Mouse (Mus musculus) myocyte (in vitro differentiated cells): ENCODE data around the gene Col4a3bp. TPM values are rescaled to one million over a fixed set of nuclear protein-coding genes. Genes with fewer than 3 reads are reported as not detected.
A peak's percentile ranks its signal among the peaks of the same experiment; 100 is the strongest.

Experiments
- H3K27me3 ChIP-seq: one replicate; pipeline ENCODE4 v1.6.1; 2011; ENCODE audit not compliant: control insufficient read depth, insufficient read depth, insufficient read length
- H3K36me3 ChIP-seq: one replicate; pipeline ENCODE4 v1.6.1; 2011; ENCODE audit not compliant: control insufficient read depth, insufficient read depth
- H3K4me2 ChIP-seq: one replicate; pipeline ENCODE4 v1.6.1; 2011; ENCODE audit warnings: low read depth, control low read depth
- H3K4me3 ChIP-seq: one replicate; pipeline ENCODE4 v1.5.1; 2011; ENCODE audit warnings: mild to moderate bottlenecking, control low read depth, moderate library complexity
- H3K79me2 ChIP-seq: one replicate; pipeline ENCODE4 v1.6.1; 2011; ENCODE audit not compliant: control insufficient read depth, insufficient read depth
- H3ac ChIP-seq: one replicate; pipeline ENCODE4 v1.6.1; 2011; ENCODE audit not compliant: control insufficient read depth, insufficient read length
- CEBPB ChIP-seq: IDR thresholded peaks from 2 replicates; pipeline ENCODE4 v1.6.1; 2011; ENCODE audit warnings: mild to moderate bottlenecking, moderate library complexity; ENCODE audit not compliant: poor library complexity, insufficient read depth, severe bottlenecking
- E2F4 ChIP-seq: IDR thresholded peaks from one replicate; pipeline ENCODE4 v1.6.1; 2011; ENCODE audit warnings: mild to moderate bottlenecking, control low read depth, moderate library complexity; ENCODE audit not compliant: insufficient read depth
- MAX ChIP-seq: IDR thresholded peaks from one replicate; pipeline ENCODE4 v1.6.1; 2011; ENCODE audit warnings: low read depth, mild to moderate bottlenecking, control low read depth
- MYOD1 ChIP-seq, 3 experiments: IDR thresholded peaks; one replicate each; pipeline ENCODE4 v1.6.1; 2011; ENCODE audit warnings: control low read depth in 2 of 3, low read depth in 2 of 3, mild to moderate bottlenecking in 2 of 3, moderate library complexity in 1 of 3; ENCODE audit not compliant: insufficient read length in 2 of 3, control insufficient read depth in 1 of 3
- MYOG ChIP-seq, 3 experiments: IDR thresholded peaks; one replicate each; pipeline ENCODE4 v1.6.1; 2011; ENCODE audit warnings: control low read depth in 2 of 3, low read depth in 2 of 3, mild to moderate bottlenecking in 2 of 3; ENCODE audit not compliant: insufficient read length in 2 of 3, control insufficient read depth in 1 of 3, insufficient read depth in 1 of 3
- POLR2A ChIP-seq: IDR thresholded peaks from one replicate; pipeline ENCODE4 v1.6.1; 2011; ENCODE audit warnings: low read depth, mild to moderate bottlenecking, control low read depth, moderate library complexity; ENCODE audit not compliant: insufficient read length
- POLR2AphosphoS2 ChIP-seq: IDR thresholded peaks from one replicate; pipeline ENCODE4 v1.6.1; 2011; ENCODE audit warnings: low read depth, control low read depth; ENCODE audit not compliant: insufficient read length
- REST ChIP-seq: IDR thresholded peaks from one replicate; pipeline ENCODE4 v1.6.1; 2011; ENCODE audit warnings: mild to moderate bottlenecking, control low read depth, moderate library complexity; ENCODE audit not compliant: insufficient read depth, insufficient read length
- SRF ChIP-seq: IDR thresholded peaks from one replicate; pipeline ENCODE4 v1.6.1; 2011; ENCODE audit warnings: low read depth; ENCODE audit not compliant: control insufficient read depth, insufficient read length
- TCF12 ChIP-seq: IDR thresholded peaks from one replicate; pipeline ENCODE4 v1.6.1; 2011; ENCODE audit warnings: mild to moderate bottlenecking, control low read depth; ENCODE audit not compliant: poor library complexity, insufficient read depth, severe bottlenecking
- TCF3 ChIP-seq: IDR thresholded peaks from one replicate; pipeline ENCODE4 v1.6.1; 2011; ENCODE audit warnings: low read depth, control low read depth; ENCODE audit not compliant: insufficient read length
- USF1 ChIP-seq: IDR thresholded peaks from one replicate; pipeline ENCODE4 v1.6.1; 2011; ENCODE audit warnings: low read depth, mild to moderate bottlenecking, control low read depth, moderate library complexity
- polyA plus RNA-seq: library from polyadenylated mRNA; unstranded; fragments of >200 nt; fragmentation: generic; extraction: Trizol; gene quantifications from one replicate; pipeline ENCODE4 v1.2.1, GENCODE M21; 2012; ENCODE audit warnings: missing spikeins

The Col4a3bp gene
- polyA plus RNA-seq, 1 experiment: 18.3 TPM

DNA sequence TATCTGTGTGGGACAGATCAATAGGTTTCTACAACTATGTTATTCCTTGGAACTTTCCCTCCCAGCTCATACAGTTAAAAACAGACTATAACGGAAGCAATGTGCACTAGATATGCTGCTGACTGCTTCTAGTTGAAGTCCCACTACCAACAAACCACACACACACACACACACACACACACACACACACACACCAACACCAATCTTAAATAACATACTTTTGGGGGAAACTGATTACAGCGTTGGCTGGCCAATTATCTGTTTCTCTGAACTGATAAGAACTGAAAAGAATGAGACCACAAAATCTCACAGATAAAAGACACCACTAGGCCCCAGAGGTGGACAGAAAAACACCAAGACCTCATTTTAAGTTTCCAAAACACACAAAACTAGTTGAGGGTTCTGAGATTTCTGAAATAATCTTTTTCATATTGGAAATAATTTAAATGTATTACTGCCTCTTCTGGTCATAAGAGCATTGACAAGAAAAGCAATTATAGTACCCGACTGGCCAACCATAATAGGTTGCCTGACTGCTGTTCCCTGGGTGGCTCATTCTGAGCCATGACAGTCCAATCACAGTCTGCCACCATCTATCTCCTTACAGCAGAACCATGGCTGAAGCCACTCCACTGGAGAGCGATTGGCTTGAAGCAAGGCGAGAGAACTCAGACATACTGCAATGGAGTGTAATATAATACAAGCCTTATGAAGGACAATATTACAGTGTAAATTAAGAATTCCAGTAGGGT lies 5.4 kb upstream of the Col4a3bp start:
- peak overlapping the region; percentile 21 for H3K4me2 ChIP-seq

DNA sequence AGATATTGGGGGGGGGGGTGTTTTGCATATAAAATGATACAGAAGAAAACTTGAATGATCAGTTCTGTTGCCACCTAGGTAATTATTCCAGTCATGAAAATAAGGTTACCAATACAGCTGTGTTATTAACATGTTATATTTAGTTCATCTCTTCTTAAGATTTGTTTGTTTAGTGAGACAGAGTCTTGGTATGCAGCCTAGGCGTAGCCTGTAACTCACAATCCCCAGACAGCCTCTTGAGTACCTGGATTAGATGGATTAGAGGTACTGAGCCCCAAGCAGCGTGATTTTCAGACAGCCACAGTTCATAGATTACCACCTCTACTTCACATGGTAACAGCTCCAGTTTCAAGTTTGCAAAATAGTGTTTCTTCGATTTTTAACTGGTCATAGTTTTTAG lies 4.3 kb upstream of the Col4a3bp start:
- no peak for TF ChIP-seq CEBPB
- no peak for TF ChIP-seq POLR2AphosphoS2
- no peak for TF ChIP-seq REST
- TF ChIP-seq SRF: no peak
- H3ac ChIP-seq: no peak overlapping the region

More for the DNA sequence above, 5.4 kb upstream of the Col4a3bp start:
- H3K27me3 ChIP-seq: no peaks in the 10 kb centered on the region
- peaks cover 88% of the 10 kb centered on the region for H3K79me2 ChIP-seq
- H3K4me3 ChIP-seq: no peak overlapping the region
- no peak for TF ChIP-seq USF1
- no peak for TF ChIP-seq POLR2AphosphoS2
- no peak for TF ChIP-seq REST
- no peak for TF ChIP-seq TCF3
- TF ChIP-seq MYOG (IDR thresholded peaks at IDR 0.05; ENCODE audit: control insufficient read depth in 1 of 3, insufficient read depth in 1 of 3, insufficient read length in 2 of 3, low read depth in 2 of 3): no peak
- TF ChIP-seq CEBPB: no peak
- TF ChIP-seq SRF: no peak
- no peak for TF ChIP-seq E2F4
- no peak for TF ChIP-seq MYOD1 (IDR thresholded peaks at IDR 0.05; ENCODE audit: control insufficient read depth in 1 of 3, insufficient read length in 2 of 3, low read depth in 2 of 3)
- no peak for TF ChIP-seq MAX
- no peak for TF ChIP-seq TCF12
- TF ChIP-seq POLR2A: no peak
- no peak overlapping the region for H3ac ChIP-seq
- no peaks in the 10 kb centered on the region for H3K36me3 ChIP-seq

DNA sequence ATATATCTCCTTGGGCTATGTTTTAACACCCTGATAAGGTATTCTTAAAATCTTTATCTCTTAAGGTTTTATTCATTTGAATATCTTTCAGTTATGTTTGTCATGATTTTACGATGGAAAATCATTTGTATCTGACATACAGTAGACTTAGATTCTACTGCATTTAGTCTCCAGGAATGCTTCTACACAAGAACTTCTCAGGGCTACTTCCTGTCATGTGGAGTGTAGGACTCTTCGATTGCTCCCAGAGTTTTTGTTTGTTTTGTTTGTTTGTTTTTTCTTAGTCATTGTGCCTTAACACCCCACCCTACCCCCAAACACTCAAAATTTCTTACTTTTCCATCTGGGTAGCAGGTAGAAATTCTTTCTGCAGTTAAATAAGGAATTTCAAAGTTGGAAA lies 1.0 kb upstream of the Col4a3bp start:
- no peak for TF ChIP-seq POLR2A
- no peak for TF ChIP-seq MAX
- no peak for TF ChIP-seq TCF12
- peak; percentile 10 for TF ChIP-seq USF1
- Histone ChIP-seq H3K36me3 (no peaks in the 10 kb centered on the region), H3K4me2 (peak overlapping the region; percentile 92), H3K4me3 (peak overlapping the region; percentile 82), H3K79me2 (peaks cover 91% of the 10 kb centered on the region), H3ac (no peak overlapping the region), H3K27me3 (no peaks in the 10 kb centered on the region)

More for the DNA sequence above, 4.3 kb upstream of the Col4a3bp start:
- peaks cover 82% of the 10 kb centered on the region for H3K79me2 ChIP-seq
- H3K27me3 ChIP-seq: no peaks in the 10 kb centered on the region
- H3K4me3 ChIP-seq: no peak overlapping the region
- H3K4me2 ChIP-seq: peak overlapping the region; percentile 21
- no peaks in the 10 kb centered on the region for H3K36me3 ChIP-seq

DNA sequence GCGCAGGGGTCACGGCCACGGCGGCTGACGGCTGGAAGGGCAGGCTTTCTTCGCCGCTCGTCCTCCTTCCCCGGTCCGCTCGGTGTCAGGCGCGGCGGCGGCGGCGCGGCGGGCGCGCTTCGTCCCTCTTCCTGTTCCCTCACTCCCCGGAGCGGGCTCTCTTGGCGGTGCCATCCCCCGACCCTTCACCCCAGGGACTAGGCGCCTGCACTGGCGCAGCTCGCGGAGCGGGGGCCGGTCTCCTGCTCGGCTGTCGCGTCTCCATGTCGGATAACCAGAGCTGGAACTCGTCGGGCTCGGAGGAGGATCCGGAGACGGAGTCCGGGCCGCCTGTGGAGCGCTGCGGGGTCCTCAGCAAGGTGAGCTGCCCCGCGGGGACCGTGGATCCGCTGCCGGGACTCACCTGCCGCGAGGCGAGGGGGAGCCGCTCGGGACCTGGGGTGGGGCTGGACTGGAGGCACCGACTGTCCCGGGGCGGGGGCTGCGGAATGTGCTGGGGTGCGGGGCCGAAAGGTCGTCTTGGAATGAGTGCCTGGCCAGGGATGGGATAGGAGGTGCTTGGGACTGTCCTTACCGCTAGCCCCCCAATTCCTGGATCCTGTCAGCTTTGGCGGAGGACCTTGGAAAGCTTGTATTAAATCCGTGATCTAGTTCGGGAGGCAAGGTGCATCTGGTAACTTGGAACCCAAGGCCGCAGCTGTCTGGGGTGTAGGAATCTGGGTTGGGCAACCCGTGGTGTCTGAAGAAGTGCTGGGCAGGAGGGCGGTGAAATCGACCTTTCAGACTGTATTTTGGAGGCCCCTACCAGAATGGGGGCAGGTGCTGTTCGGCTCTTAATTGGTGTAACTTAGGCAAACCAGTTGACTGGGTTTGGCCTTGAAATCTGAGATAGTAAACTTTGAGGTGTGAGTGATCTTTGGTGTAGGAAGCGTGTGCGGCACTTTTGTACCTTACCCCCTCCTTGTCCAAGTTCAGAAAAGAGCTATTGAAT lies 778 bp downstream of the Col4a3bp start:
- Histone ChIP-seq H3K4me2 (peak overlapping the region; percentile 96), H3ac (peak overlapping the region; percentile 90), H3K36me3 (no peaks in the 10 kb centered on the region), H3K27me3 (no peaks in the 10 kb centered on the region), H3K79me2 (peaks cover 94% of the 10 kb centered on the region), H3K4me3 (peak overlapping the region; percentile 82)
- TF ChIP-seq POLR2A: peak; percentile 38
- peak in 2 of 3 experiments; percentile 34 to 52 for TF ChIP-seq MYOD1 (IDR thresholded peaks at IDR 0.05; ENCODE audit: control insufficient read depth in 1 of 3, insufficient read length in 2 of 3, low read depth in 2 of 3)
- no peak for TF ChIP-seq CEBPB
- TF ChIP-seq MYOG (IDR thresholded peaks at IDR 0.05; ENCODE audit: control insufficient read depth in 1 of 3, insufficient read depth in 1 of 3, insufficient read length in 2 of 3, low read depth in 2 of 3): peak in 2 of 3 experiments; percentile 39 to 67

DNA sequence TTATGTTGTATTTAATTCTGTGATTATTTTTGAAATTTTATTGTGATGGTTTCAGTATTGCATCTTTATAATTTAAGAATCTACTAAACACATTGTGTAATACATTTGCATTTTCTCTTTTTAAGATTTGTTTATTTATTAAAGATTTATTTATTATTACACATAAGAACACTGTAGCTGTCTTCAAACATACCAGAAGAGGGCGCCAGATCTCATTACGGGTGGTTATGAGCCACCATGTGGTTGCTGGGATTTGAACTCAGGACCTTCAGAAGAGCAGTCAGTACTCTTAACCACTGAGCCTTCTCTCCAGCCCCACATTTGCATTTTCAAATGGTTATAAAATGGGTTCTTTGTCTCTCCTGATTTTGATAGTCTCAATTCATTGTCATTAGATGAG lies 2.1 kb downstream of the Col4a3bp start:
- TF ChIP-seq TCF3 (no peak), TCF12 (no peak), POLR2A (no peak), MYOD1 (IDR thresholded peaks at IDR 0.05; ENCODE audit: control insufficient read depth in 1 of 3, insufficient read length in 2 of 3, low read depth in 2 of 3) (no peak), REST (no peak), POLR2AphosphoS2 (no peak), MYOG (IDR thresholded peaks at IDR 0.05; ENCODE audit: control insufficient read depth in 1 of 3, insufficient read depth in 1 of 3, insufficient read length in 2 of 3, low read depth in 2 of 3) (no peak), CEBPB (no peak), E2F4 (no peak), SRF (no peak), MAX (no peak), USF1 (no peak)
- no peak overlapping the region for H3K4me2 ChIP-seq
- H3K36me3 ChIP-seq: no peaks in the 10 kb centered on the region
- no peaks in the 10 kb centered on the region for H3K27me3 ChIP-seq
- no peak overlapping the region for H3ac ChIP-seq
- peaks cover 88% of the 10 kb centered on the region for H3K79me2 ChIP-seq
- H3K4me3 ChIP-seq: peak overlapping the region; percentile 82
